Mouse (Mus musculus): Measurements from ENCODE around the gene Efna1.

DNA sequence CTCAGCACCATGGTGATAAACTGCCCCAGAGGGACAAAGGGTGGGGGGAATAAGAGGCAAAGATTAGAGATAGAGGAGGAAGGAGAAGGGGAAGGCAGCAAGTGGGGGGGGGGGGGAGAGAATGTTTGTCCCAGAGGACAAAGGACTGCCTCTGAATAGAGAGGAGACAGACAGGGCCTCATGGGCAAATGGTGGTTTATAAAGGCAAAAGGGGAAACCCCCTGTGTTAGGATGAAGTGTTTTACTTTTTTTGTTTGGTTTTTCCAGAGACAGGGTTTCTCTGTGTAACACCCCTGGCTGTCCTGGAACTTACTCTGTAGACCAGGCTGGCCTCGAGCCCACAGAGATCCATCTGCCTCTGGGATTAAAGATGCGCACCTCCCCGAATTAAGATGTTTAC is 20.7 kb downstream of the Efna1 start:
- TF ChIP-seq CTCF (IDR thresholded peaks at IDR 0.05; ENCODE audit: extremely low read depth, insufficient read depth, insufficient read length, insufficient replicate concordance) (no peak), POLR2A (IDR thresholded peaks at IDR 0.05; ENCODE audit: low read depth, low read length) (no peak)
